Mouse (Mus musculus): ENCODE data around the gene Trim71.

- no peak for TF ChIP-seq POLR2AphosphoS2 (IDR thresholded peaks at IDR 0.05; ENCODE audit: insufficient read length, low read depth)
- no peak for TF ChIP-seq SRF (IDR thresholded peaks at IDR 0.05; ENCODE audit: control insufficient read depth, insufficient read length, low read depth)
- TF ChIP-seq USF1 (IDR thresholded peaks at IDR 0.05; ENCODE audit: low read depth): no peak
These were observed 48.8 kb downstream of the Trim71 start, which contains the start of gene C130032M10Rik for GRCm38 (mm10) chr9:114515364-114515763.
